Mouse (Mus musculus) brain, embryonic 14.5 days (tissue): ENCODE measurements around the gene Rbfox3.

Experiments used
- CTCF ChIP-seq: fragments of 200-500 bp; IDR thresholded peaks from 2 replicates; pipeline ENCODE4 v1.5.1; 2012; ENCODE audit warnings: inconsistent platforms, mild to moderate bottlenecking, moderate library complexity, borderline replicate concordance; ENCODE audit not compliant: insufficient read depth, insufficient read length; ENCODE audit errors: extremely low read depth
- POLR2A ChIP-seq: fragments of 200-500 bp; IDR thresholded peaks from 2 replicates; pipeline ENCODE4 v1.6.1; 2012; ENCODE audit warnings: mild to moderate bottlenecking, inconsistent platforms, borderline replicate concordance; ENCODE audit not compliant: poor library complexity, insufficient read depth, insufficient read length, severe bottlenecking; ENCODE audit errors: extremely low read depth

DNA sequence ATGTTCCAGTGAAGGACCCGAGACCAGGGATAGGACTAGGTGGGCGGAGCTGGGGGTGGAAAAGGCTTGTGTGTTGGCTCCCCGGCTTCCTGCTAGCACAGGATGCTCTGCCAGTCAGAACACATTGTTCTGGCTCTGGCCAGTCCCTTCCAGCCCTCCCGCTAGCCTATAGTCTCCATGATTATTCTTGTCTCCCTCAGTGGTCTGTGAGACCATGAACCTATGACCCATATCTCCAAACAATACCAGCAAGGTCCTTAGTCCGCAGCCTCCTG, 407.3 kb downstream of the Rbfox3 start:
- no peak for TF ChIP-seq POLR2A
- no peak for TF ChIP-seq CTCF
